Mouse (Mus musculus) ES-Bruce4 (cell line): ENCODE results near the gene Dennd5a.

Experiments used
- CTCF ChIP-seq: IDR thresholded peaks from one replicate; pipeline ENCODE4 v1.8.1; 2011; ENCODE audit warnings: low read depth, low read length
- EP300 ChIP-seq: IDR thresholded peaks from 2 replicates; pipeline ENCODE4 v1.6.1; 2011; ENCODE audit warnings: low read depth, low read length; ENCODE audit not compliant: insufficient read depth
- POLR2A ChIP-seq: IDR thresholded peaks from one replicate; pipeline ENCODE4 v1.8.1; 2011; ENCODE audit warnings: low read length; ENCODE audit not compliant: insufficient read depth

- no peak for TF ChIP-seq CTCF
- no peak for TF ChIP-seq POLR2A
- no peak for TF ChIP-seq EP300
These were observed 46.4 kb upstream of the Dennd5a start for GRCm38 (mm10) chr7:110006471-110007195.
